Mouse (Mus musculus) C2C12 (cell line): ENCODE results near the gene Cluh.

Source experiments
- CTCF ChIP-seq: IDR thresholded peaks from one replicate; pipeline ENCODE4 v1.5.1; 2011; ENCODE audit not compliant: control insufficient read depth, insufficient read depth, insufficient read length
- FOSL1 ChIP-seq: IDR thresholded peaks from one replicate; pipeline ENCODE4 v1.8.0; 2011; ENCODE audit warnings: mild to moderate bottlenecking, low read length; ENCODE audit not compliant: poor library complexity, insufficient read depth, severe bottlenecking
- MYOD1 ChIP-seq: IDR thresholded peaks from one replicate; pipeline ENCODE4 v1.6.1; 2011; ENCODE audit warnings: low read depth; ENCODE audit not compliant: control insufficient read depth, insufficient read length
- MYOG ChIP-seq: IDR thresholded peaks from one replicate; pipeline ENCODE4 v1.6.1; 2011; ENCODE audit not compliant: control insufficient read depth, insufficient read length; ENCODE audit errors: extremely low read depth
- USF1 ChIP-seq: IDR thresholded peaks from one replicate; pipeline ENCODE4 v1.6.1; 2011; ENCODE audit warnings: low read depth, mild to moderate bottlenecking, control low read depth, moderate library complexity

- TF ChIP-seq CTCF (no peak), USF1 (no peak), MYOD1 (no peak), MYOG (no peak), FOSL1 (no peak)
These were observed 33.7 kb upstream of the Cluh start for GRCm38 (mm10) chr11:74615571-74615970.
